Mouse (Mus musculus) monocyte, adult 59 days (primary cell): ENCODE data around the gene Pafah1b2. TPM values are rescaled to one million over a fixed set of nuclear protein-coding genes. Genes with fewer than 3 reads are reported as not detected.

Experiments
- total RNA-seq, 2 experiments: library from RNA; stranded (reverse); gene quantifications; one replicate each; pipeline ENCODE4 v1.2.4; 2023

Pafah1b2 gene
- total RNA-seq = 10 to 100 TPM; 46.2 to 49.3 TPM

DNA sequence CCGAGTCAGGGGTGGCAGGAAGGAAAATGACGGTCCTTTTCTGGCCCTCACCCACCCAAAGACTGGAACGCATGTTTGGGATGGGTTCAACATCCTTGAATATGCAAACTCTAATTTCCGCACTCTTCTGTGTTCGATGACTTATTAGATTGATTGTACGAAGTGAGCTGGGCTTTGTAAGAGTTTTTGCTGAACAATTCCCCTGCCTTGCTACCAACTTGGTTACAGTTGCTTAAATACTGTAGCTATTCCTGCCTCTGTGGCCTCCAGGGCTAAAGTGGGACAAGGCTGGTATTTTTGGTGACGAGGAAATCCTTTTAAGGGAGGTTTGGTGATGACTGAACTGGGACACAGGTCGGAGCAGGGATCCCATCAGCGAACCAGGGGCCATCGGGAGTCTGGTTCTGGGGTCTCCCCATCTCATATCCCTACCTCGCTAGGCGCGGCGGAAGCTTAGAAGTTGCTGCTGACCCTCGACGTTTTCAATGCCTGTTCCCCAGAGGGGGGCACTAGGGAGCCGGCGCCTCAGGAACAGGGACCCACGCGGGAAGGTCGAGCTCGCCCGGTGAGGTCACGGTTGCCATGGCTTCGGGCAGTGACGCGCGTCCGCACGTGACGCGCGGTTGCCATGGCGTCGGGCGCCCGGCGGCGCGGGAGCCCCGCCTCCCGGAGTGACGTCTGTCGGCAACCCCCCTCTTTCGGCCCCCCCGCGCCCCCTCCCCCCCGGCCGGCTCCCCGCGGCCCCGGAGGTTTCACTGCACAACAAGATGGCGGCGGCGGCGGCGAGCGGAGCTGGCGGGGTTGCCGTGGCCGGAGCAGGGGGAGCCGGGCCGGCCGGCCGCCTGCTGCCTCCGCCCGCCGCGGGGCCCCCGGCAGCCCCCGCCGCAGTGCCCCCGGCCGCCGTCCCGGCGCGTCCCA, at the start of gene Pafah1b2, which contains the start of gene Sik3:
TSS of gene Pafah1b2 (minus strand) at position 600 of the 918 bp plus-strand sequence.
TSS of gene Sik3 (plus strand) at position 730 of the 918 bp plus-strand sequence.

GRCm38 (mm10) chr9:45955107-45955963, 57.2 kb downstream of the Pafah1b2 start, which contains the start of gene Sidt2:
Gene Sidt2, minus strand, starts transcription at chr9:45955258.

DNA sequence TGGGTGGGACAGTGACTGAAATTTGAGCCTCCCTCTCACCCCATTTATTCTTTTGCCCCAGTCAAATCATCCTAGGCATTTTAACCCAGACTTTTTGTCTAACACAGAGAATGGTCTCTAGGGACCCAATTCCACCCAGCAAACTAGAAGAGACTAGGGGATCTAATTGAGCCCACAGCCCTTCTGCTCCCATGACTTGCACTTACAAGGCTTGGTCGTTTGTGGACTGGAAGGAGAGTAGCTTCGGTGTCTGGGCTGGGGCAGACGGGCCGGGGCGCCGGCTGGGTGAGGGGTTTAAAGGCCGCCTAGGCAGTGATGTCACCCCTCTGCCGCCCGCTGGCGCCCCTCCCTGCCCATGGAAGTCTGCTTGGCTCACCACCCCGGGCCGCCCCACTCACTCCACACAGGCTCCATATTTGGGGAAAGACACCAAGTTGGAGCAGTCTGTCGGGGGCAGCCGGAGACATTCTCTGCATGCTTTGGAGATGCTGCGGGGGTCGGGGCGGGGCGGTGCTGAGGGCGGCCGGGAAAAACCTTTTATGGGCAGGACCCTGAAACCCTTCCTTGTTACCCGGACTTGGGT, 76.8 kb downstream of the Pafah1b2 start, which contains the start of gene Tagln:
TSS of gene Tagln (minus strand) at position 431 of the 583 bp plus-strand sequence.

Other genes starting within 250 kb of the Pafah1b2 start
- gene Cep164, start 184.0 kb downstream of the Pafah1b2 start, total RNA-seq = 10 to 100 TPM; 15.2 to 16.7 TPM
- gene Bace1, start 174.1 kb downstream of the Pafah1b2 start, total RNA-seq = 1 to 10 TPM; 2.1 to 3.4 TPM
- 10 to 100 TPM; 43.6 to 50.4 TPM for gene Pcsk7, start 106.2 kb downstream of the Pafah1b2 start, total RNA-seq
- 10 to 100 TPM; 30.5 to 33.3 TPM for gene Rnf214, start 105.8 kb downstream of the Pafah1b2 start, total RNA-seq
- 1 to 10 TPM in 1 of 2 experiments, under 1 TPM in 1; 0.52 to 1.9 TPM for gene Tagln, start 76.6 kb downstream of the Pafah1b2 start, total RNA-seq
- 100 to 1,000 TPM; 157 to 181 TPM for gene Sidt2, start 57.4 kb downstream of the Pafah1b2 start, total RNA-seq
- gene Sik3, start 130 bp upstream of the Pafah1b2 start, total RNA-seq = 10 to 100 TPM; 52.0 to 52.6 TPM
- not detected for gene Apoa1, start 215.9 kb upstream of the Pafah1b2 start, total RNA-seq
- not detected for gene Apoc3, start 222.9 kb upstream of the Pafah1b2 start, total RNA-seq
- gene Apoa4, start 228.0 kb upstream of the Pafah1b2 start, total RNA-seq = not detected